Mouse (Mus musculus) midbrain, embryonic 13.5 days (tissue): ENCODE data around the gene Ccdc40. TPM values are rescaled to one million over a fixed set of nuclear protein-coding genes. Genes with fewer than 3 reads are reported as not detected.
A peak's percentile ranks its signal among the peaks of the same experiment; 100 is the strongest.
"Not testable (repeated sequence)": the region's sequence is repeated elsewhere in the genome, so short reads cannot be mapped to it uniquely, and the experiment has no call there.

Experiments
- ATAC-seq: fragments of 200-750 bp; cut with Nextera tagmentation; 2 replicates; pipeline ENCODE4 v1.8.0; 2017; ENCODE audit warnings: mild to moderate bottlenecking, moderate TSS enrichment, moderate library complexity
- H3K27ac ChIP-seq: fragments of 300-500 bp; sonication (generic); 2 replicates; pipeline ENCODE4 v1.5.1; 2015; ENCODE audit warnings: inconsistent platforms, mild to moderate bottlenecking, moderate library complexity
- H3K27me3 ChIP-seq: fragments of 300-500 bp; sonication (generic); 2 replicates; pipeline ENCODE4 v1.6.1; 2015; ENCODE audit warnings: mild to moderate bottlenecking, inconsistent platforms
- H3K36me3 ChIP-seq: fragments of 300-500 bp; sonication (generic); 2 replicates; pipeline ENCODE4 v1.6.1; 2015; ENCODE audit warnings: mild to moderate bottlenecking, inconsistent platforms
- H3K4me1 ChIP-seq: fragments of 300-500 bp; sonication (generic); replicated peaks from 2 replicates; pipeline ENCODE4 v1.6.1; 2015; ENCODE audit warnings: inconsistent platforms
- H3K4me2 ChIP-seq: fragments of 300-500 bp; sonication (generic); replicated peaks from 2 replicates; pipeline ENCODE4 v1.6.1; 2015; ENCODE audit warnings: moderate library complexity, mild to moderate bottlenecking, inconsistent platforms
- H3K4me3 ChIP-seq: fragments of 300-500 bp; sonication (generic); replicated peaks from 2 replicates; pipeline ENCODE4 v1.5.1; 2015; ENCODE audit warnings: mild to moderate bottlenecking, inconsistent platforms
- H3K9ac ChIP-seq: fragments of 300-500 bp; sonication (generic); replicated peaks from 2 replicates; pipeline ENCODE4 v1.6.1; 2015; ENCODE audit warnings: mild to moderate bottlenecking, inconsistent platforms
- H3K9me3 ChIP-seq: fragments of 300-500 bp; sonication (generic); 2 replicates; pipeline ENCODE4 v1.6.1; 2016; ENCODE audit warnings: mild to moderate bottlenecking, inconsistent platforms
- WGBS: fragments of 180-500 bp; shearing (Covaris S2); methylation state at CpG from one replicate; pipeline ENCODE4 v1.1.7; 2015; 5-methylcytosine and 5-hydroxymethylcytosine counted together
- polyA plus RNA-seq: library from polyadenylated mRNA; unstranded; fragments of >200 nt; fragmentation: Nextera tagmentation; extraction: Ambion mirVana; gene quantifications from 2 replicates; pipeline ENCODE4 v1.2.1, GENCODE M21; 2015

The Ccdc40 gene
- polyA plus RNA-seq, 1 experiment from 2014 or later: 18.1 TPM

- Histone ChIP-seq H3K9me3 (no peaks in the 10 kb centered on the region), H3K9ac (no peak overlapping the region), H3K4me3 (0 out of 2 replicates have a peak overlapping the region, but pooled peaks have one; percentile 1), H3K27me3 (no peaks in the 10 kb centered on the region), H3K4me2 (no peak overlapping the region), H3K36me3 (no peaks in the 10 kb centered on the region), H3K4me1 (peaks cover 86% of the 10 kb centered on the region), H3K27ac (no peak overlapping the region)
- no peak for ATAC-seq
- 97% methylated on average over 6 of the region's 6 CpGs for WGBS
These were observed 3.4 kb upstream of the Ccdc40 start for GRCm38 (mm10) chr11:119224926-119225325.

DNA sequence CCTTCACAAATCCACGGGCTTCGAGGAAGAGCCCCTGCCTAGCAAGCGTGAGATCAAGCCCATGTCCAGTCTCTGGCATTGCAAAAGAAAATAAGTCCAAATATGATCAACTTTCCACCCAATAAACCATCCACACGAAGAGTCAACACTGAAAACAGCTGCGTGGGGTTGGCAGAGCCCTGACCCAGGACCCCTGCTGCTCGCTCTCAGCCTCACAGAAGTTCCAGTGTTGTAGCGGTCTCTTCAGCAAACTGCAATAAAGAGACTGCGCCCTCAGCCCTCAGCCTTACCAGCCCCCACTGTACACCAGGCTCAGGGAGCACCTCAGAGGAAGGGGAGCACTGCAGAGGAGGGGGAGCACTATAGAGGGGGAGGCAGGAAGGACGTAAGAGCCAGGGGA lies 2.7 kb upstream of the Ccdc40 start:
- Histone ChIP-seq H3K36me3 (no peaks in the 10 kb centered on the region), H3K4me2 (peak overlapping the region; percentile 98), H3K27ac (no peak overlapping the region), H3K9me3 (no peaks in the 10 kb centered on the region), H3K9ac (peak overlapping the region; percentile 44; the same call in 1 of the 2 replicates), H3K4me3 (no peak overlapping the region), H3K4me1 (peaks cover 86% of the 10 kb centered on the region), H3K27me3 (no peaks in the 10 kb centered on the region)
- 70% methylated on average over 9 of the region's 9 CpGs for WGBS
- ATAC-seq: no peak

DNA sequence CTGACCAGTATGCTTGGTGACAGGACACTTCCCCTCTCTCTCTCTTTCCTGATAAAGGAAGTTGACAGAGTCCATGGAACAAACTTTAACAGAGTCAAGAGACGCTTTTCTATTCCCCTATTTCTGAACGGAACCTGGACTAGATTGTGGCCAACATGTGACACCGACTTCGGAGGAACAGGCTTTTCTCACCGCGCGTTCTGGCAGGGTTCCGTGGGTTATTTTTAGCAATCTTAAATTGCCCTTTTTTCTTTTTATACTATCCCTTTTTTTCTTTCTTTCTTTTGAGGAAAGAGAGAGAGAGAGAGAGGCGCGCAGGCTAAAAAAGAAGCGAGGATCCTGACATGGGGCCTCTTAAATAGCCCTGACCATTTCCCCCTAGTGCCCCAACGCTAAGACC lies 781 bp upstream of the Ccdc40 start:
- H3K9ac ChIP-seq: peak overlapping the region; percentile 89
- no peaks in the 10 kb centered on the region for H3K9me3 ChIP-seq
- ATAC-seq: no peak
- no peaks in the 10 kb centered on the region for H3K27me3 ChIP-seq
- H3K4me3 ChIP-seq: peak overlapping the region; percentile 70
- peaks cover 12% of the 10 kb centered on the region for H3K36me3 ChIP-seq
- H3K4me1 ChIP-seq: peaks cover 71% of the 10 kb centered on the region
- WGBS: 4% methylated on average over 12 of the region's 12 CpGs
- peak overlapping the region; percentile 88 for H3K27ac ChIP-seq
- H3K4me2 ChIP-seq: peak overlapping the region; percentile 98

DNA sequence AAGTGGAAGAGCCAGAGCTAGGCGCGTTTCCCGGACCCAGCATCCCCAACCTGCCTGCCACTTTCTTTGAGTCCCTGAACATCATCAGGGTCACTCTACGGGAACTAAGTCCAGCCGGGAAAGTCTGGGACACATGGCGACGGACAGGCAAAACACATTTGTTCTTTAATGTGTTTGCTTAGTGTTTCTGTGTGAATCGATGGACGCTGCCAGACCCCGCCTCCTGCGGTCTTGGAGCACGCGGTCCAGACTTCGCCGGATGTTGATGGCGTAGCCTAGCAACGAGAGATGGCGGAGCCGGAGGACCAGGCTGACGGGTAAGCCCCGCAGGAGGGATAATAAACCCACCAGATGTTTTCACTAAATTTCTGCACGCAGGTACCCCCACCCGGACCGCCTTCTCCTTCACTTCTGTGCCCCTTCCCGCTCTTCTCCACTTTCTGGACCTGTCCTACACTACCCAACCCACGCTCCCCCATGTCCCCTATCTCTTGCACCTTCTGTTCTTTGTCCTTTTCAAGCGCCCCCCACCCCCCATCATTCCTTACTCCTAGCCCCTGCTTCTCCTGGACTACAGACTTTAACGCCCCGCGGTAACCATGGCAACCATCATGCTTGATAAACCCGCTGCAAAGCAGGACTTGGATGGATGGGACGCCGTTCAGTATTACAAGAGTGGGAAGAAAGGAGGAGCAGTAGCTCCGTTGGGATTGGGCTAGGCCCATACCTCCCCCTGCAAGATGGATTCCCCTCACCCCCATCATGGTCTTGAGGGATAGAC lies 664 bp downstream of the Ccdc40 start:
- Histone ChIP-seq H3K27ac (peak overlapping the region; percentile 88), H3K36me3 (peaks cover 19% of the 10 kb centered on the region), H3K4me1 (peaks cover 57% of the 10 kb centered on the region), H3K27me3 (no peaks in the 10 kb centered on the region), H3K9me3 (no peaks in the 10 kb centered on the region), H3K9ac (peak overlapping the region; percentile 89), H3K4me3 (peak overlapping the region; percentile 70), H3K4me2 (peak overlapping the region; percentile 98)
- under 1% methylated on average over 34 of the region's 34 CpGs for WGBS
- ATAC-seq: peak; percentile 93

GRCm38 (mm10) chr11:119234770-119235169 lies 6.4 kb downstream of the Ccdc40 start:
- WGBS: 96% methylated on average over 10 of the region's 10 CpGs
- Histone ChIP-seq H3K9me3 (peaks cover 3% of the 10 kb centered on the region; the same call in 1 of the 2 replicates), H3K36me3 (peaks cover 50% of the 10 kb centered on the region), H3K27ac (no peak overlapping the region), H3K4me2 (no peak overlapping the region), H3K4me1 (peaks cover 27% of the 10 kb centered on the region), H3K27me3 (no peaks in the 10 kb centered on the region), H3K9ac (no peak overlapping the region), H3K4me3 (no peak overlapping the region)
- ATAC-seq: no peak

GRCm38 (mm10) chr11:119235596-119235995 lies 7.2 kb downstream of the Ccdc40 start:
- WGBS: 78% methylated on average over 4 of the region's 4 CpGs
- Histone ChIP-seq H3K9ac (no peak overlapping the region), H3K4me3 (no peak overlapping the region), H3K9me3 (peaks cover 3% of the 10 kb centered on the region; the same call in 1 of the 2 replicates), H3K27me3 (no peaks in the 10 kb centered on the region), H3K4me2 (no peak overlapping the region), H3K36me3 (peaks cover 58% of the 10 kb centered on the region), H3K4me1 (peaks cover 19% of the 10 kb centered on the region), H3K27ac (no peak overlapping the region)
- ATAC-seq: no peak

- peaks cover 3% of the 10 kb centered on the region; the same call in 1 of the 2 replicates for H3K9me3 ChIP-seq
- WGBS: 67% methylated on average over 8 of the region's 8 CpGs
- no peak for ATAC-seq
- H3K4me1 ChIP-seq: peaks cover 17% of the 10 kb centered on the region
- H3K4me2 ChIP-seq: no peak overlapping the region
- no peak overlapping the region for H3K4me3 ChIP-seq
- H3K27me3 ChIP-seq: no peaks in the 10 kb centered on the region
- no peak overlapping the region for H3K27ac ChIP-seq
- peaks cover 65% of the 10 kb centered on the region for H3K36me3 ChIP-seq
- no peak overlapping the region for H3K9ac ChIP-seq
These were observed 8.0 kb downstream of the Ccdc40 start for GRCm38 (mm10) chr11:119236354-119236753.

GRCm38 (mm10) chr11:119237007-119237406 lies 8.6 kb downstream of the Ccdc40 start:
- peaks cover 62% of the 10 kb centered on the region for H3K36me3 ChIP-seq
- 55% methylated on average over 3 of the region's 3 CpGs for WGBS
- no peak overlapping the region for H3K4me3 ChIP-seq
- no peaks in the 10 kb centered on the region for H3K27me3 ChIP-seq
- H3K4me1 ChIP-seq: peaks cover 17% of the 10 kb centered on the region
- no peak overlapping the region for H3K9ac ChIP-seq
- peaks cover 3% of the 10 kb centered on the region; the same call in 1 of the 2 replicates for H3K9me3 ChIP-seq
- no peak overlapping the region for H3K27ac ChIP-seq
- H3K4me2 ChIP-seq: no peak overlapping the region
- ATAC-seq: no peak

DNA sequence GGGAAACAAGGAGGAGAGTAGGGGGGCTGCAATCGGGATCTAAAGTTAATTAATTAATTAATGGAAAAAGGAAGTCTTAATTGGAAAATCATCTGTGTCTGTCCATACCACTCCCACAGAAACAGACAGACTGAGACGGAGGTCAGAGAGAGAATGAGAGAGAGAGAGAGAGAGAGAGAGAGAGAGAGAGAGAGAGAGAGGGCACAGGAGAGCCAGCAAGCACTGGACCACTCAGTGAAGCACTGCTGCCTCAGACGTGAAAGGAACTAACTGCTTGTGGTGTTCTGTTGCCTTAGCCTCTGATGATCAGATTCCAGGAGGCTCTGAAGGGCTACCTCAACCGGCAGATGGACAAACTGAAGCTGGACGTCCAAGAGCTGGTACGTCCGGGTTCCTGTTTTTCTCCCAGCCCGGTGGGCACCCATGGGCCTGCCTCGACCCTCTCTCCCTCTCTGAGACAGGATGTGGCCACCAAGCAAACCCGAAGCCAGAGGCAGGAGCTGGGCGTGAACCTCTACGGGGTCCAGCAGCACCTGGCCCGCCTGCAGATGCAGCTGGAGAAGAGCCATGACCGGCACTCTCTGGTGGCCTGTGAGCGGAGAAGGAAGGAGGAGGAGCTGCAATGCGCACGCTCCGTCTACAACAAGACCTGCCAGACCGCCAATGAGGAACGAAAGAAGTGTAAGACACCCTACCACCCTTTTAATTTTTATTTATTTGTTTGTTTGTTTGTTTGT lies 9.4 kb downstream of the Ccdc40 start:
- Histone ChIP-seq H3K9me3 (peaks cover 3% of the 10 kb centered on the region; the same call in 1 of the 2 replicates), H3K36me3 (peaks cover 65% of the 10 kb centered on the region), H3K4me3 (peak overlapping the region; percentile 18), H3K4me2 (peak overlapping the region; percentile 48), H3K27me3 (no peaks in the 10 kb centered on the region), H3K4me1 (peaks cover 17% of the 10 kb centered on the region), H3K9ac (no peak overlapping the region; the same call in 1 of the 2 replicates), H3K27ac (peak overlapping the region; percentile 51)
- 44% methylated on average over 20 of the region's 20 CpGs for WGBS
- peak; percentile 79 for ATAC-seq

- peak; percentile 72 for ATAC-seq
- Histone ChIP-seq H3K27me3 (no peaks in the 10 kb centered on the region), H3K9ac (0 out of 2 replicates have a peak overlapping the region, but pooled peaks have one; percentile 11), H3K4me2 (peak overlapping the region; percentile 48), H3K36me3 (peaks cover 71% of the 10 kb centered on the region), H3K27ac (peak overlapping the region; percentile 58), H3K4me1 (peaks cover 17% of the 10 kb centered on the region), H3K4me3 (peak overlapping the region; percentile 18), H3K9me3 (peaks cover 3% of the 10 kb centered on the region; the same call in 1 of the 2 replicates)
- 19% methylated on average over 11 of the region's 11 CpGs for WGBS
These were observed 9.9 kb downstream of the Ccdc40 start for GRCm38 (mm10) chr11:119238305-119238721.

DNA sequence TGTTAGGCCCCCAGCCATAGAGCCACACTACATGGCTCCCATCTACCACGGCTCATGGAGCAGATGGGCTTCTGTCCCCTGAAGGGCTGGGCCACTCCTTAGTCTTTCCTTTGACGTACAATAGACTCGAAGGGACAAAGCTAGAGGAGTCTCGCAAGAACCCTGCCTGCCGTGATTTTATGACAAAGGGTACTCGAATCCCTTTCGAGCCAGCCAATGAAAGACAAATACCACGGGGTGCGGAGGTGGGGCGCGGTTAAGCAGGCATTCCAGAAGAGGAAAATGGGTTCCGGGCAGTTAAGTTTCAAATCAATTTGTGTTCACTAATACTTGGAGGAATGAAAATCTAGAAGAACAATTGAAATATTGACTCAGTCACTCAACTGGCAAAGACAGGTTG lies 11.1 kb downstream of the Ccdc40 start:
- Histone ChIP-seq H3K4me1 (peaks cover 17% of the 10 kb centered on the region), H3K4me3 (no peak overlapping the region), H3K27me3 (no peaks in the 10 kb centered on the region), H3K9ac (no peak overlapping the region), H3K4me2 (no peak overlapping the region), H3K9me3 (peaks cover 3% of the 10 kb centered on the region; the same call in 1 of the 2 replicates), H3K27ac (no peak overlapping the region), H3K36me3 (peaks cover 68% of the 10 kb centered on the region)
- ATAC-seq: no peak
- 93% methylated on average over 12 of the region's 12 CpGs for WGBS

DNA sequence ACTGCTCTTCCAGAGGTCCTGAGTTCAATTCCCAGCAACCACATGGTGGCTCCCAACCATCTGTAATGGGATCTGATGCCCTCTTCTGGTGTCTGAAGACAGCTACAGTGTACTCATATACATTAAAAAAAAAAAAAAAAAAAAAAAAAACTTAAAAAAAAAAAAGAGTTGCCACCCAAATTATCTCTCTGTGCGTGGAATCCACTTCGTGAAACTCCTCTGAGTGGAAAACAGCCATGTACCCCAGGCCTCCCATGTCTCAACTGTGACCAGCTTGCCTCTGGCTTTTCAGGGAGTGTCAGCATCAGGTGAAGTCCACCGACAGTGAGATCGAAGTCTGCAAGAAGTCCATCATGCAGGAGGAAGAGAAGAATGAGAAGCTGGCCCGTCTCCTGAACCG lies 17.2 kb downstream of the Ccdc40 start:
- H3K27me3 ChIP-seq, ATAC-seq, H3K4me3 ChIP-seq, H3K4me1 ChIP-seq, H3K4me2 ChIP-seq, H3K9ac ChIP-seq, H3K27ac ChIP-seq, H3K9me3 ChIP-seq: not testable (repeated sequence)
- WGBS: 94% methylated on average over 6 of the region's 6 CpGs
- peaks cover 43% of the 10 kb centered on the region for H3K36me3 ChIP-seq
